Comparison of ENCODE assay signal across 8 mouse cellular contexts in genomic region chr16:18250231-18250630, GRCm38 (mm10). TPM values are rescaled to one million over a fixed set of nuclear protein-coding genes. Genes with fewer than 3 reads are reported as not detected.
DNase-seq lines count a peak whose midpoint lies in the region; ATAC-seq and TF ChIP-seq lines count a peak whose summit lies in the region.

No protein-coding gene starts in this region.

- ATAC-seq in heart, embryonic 11.5 days (replicated peaks; ENCODE audit: insufficient number of reproducible peaks, low FRiP score, low TSS enrichment) = no peak
- ATAC-seq in forebrain, postnatal 0 days = no peak
- no peak for ATAC-seq in liver, embryonic 16.5 days (ENCODE audit: low read depth)

- H3K4me3 ChIP-seq in heart, embryonic 11.5 days (ENCODE audit: low read depth, low read length) = peak overlapping the region; percentile 96
- H3K4me3 ChIP-seq in CH12.LX (replicated peaks in 1 of 3; ENCODE audit: low read depth in 2 of 3, low read length in 2 of 3, poor library complexity in 1 of 3) = peak overlapping the region; percentile 76 to 84 (median 78)
- peak overlapping the region; percentile 89; the same call in 1 of the 2 replicates for H3K4me3 ChIP-seq in forebrain, postnatal 0 days (ENCODE audit: low read depth, low read length)
- peak overlapping the region; percentile 93 for H3K4me3 ChIP-seq in liver, embryonic 16.5 days (ENCODE audit: low read depth, low read length)

- intact Hi-C loops in left cerebral cortex, postnatal 10 days (cut with DNase I) = no loop called here

- no peaks in the 10 kb centered on the region for H3K9me3 ChIP-seq in heart, embryonic 11.5 days (replicated peaks; ENCODE audit: control insufficient read depth, low read length)
- H3K9me3 ChIP-seq in CH12.LX (replicated peaks; ENCODE audit: low read length) = no peaks in the 10 kb centered on the region
- H3K9me3 ChIP-seq in forebrain, postnatal 0 days (ENCODE audit: low read length) = no peaks in the 10 kb centered on the region
- H3K9me3 ChIP-seq in liver, embryonic 16.5 days (replicated peaks; ENCODE audit: control insufficient read depth, low read length) = no peaks in the 10 kb centered on the region

- 61% methylated on average over 4 of the region's 4 CpGs for WGBS in heart, embryonic 11.5 days (ENCODE audit: insufficient replicate concordance)
- WGBS in forebrain, postnatal 0 days = 59% methylated on average over 4 of the region's 4 CpGs
- WGBS in liver, embryonic 16.5 days (ENCODE audit: insufficient replicate concordance) = 55% methylated on average over 4 of the region's 4 CpGs

- dilution Hi-C loops in CH12.LX (cut with MboI; ENCODE audit: extremely low pct_ligation_motif_present, extremely low pct_unique_long_range_greater_than_20kb, low sequenced_read_pairs) = no loop called here

- no peak for TF ChIP-seq RAD21 in CH12.LX (IDR thresholded peaks at IDR 0.05; ENCODE audit: low read depth, low read length)

- peak overlapping the region; percentile 97 for H3K9ac ChIP-seq in heart, embryonic 11.5 days (ENCODE audit: low read depth, low read length)
- peak overlapping the region; percentile 93 for H3K9ac ChIP-seq in CH12.LX (ENCODE audit: insufficient read depth, low read depth)
- H3K9ac ChIP-seq in forebrain, postnatal 0 days = peak overlapping the region; percentile 87
- peak overlapping the region; percentile 90 for H3K9ac ChIP-seq in liver, embryonic 16.5 days (ENCODE audit: low read depth, low read length)

- in situ Hi-C loops in CH12.LX (cut with MboI; ENCODE audit: low pct_ligation_motif_present, low pct_unique_long_range_greater_than_20kb, low sequenced_read_pairs) = loop anchor here (5.0 kb wide), 1 partner anchor 37 kb away; the partner anchor contains the start of gene Dgcr8

- no peak for DNase-seq in heart, postnatal 4 days
- DNase-seq in CH12.LX (ENCODE audit: extremely low read depth) = no peak
- no peak for DNase-seq in forebrain, postnatal 0 days
- DNase-seq in left cerebral cortex, postnatal 10 days (ENCODE audit: extremely low spot score in 1 of 2, low spot score in 2 of 2) = no peak
- no peak for DNase-seq in T-cell, adult 2 months (ENCODE audit: low spot score)
- DNase-seq in embryo, embryonic 10.5 days (ENCODE audit: low spot score) = no peak

- peak overlapping the region; percentile 91 for H3K4me2 ChIP-seq in heart, embryonic 11.5 days
- peak overlapping the region; percentile 94 for H3K4me2 ChIP-seq in CH12.LX (ENCODE audit: insufficient read depth, low read depth, poor library complexity, severe bottlenecking)
- peak overlapping the region; percentile 92 for H3K4me2 ChIP-seq in forebrain, postnatal 0 days (ENCODE audit: low read depth)
- H3K4me2 ChIP-seq in liver, embryonic 16.5 days (ENCODE audit: low read depth, low read length) = peak overlapping the region; percentile 97

- TF ChIP-seq EP300 in CH12.LX (IDR thresholded peaks at IDR 0.05; ENCODE audit: low read length) = no peak

- TF ChIP-seq CTCF in CH12.LX (conservative IDR thresholded peaks at IDR 0.05 in 1 of 2, IDR thresholded peaks at IDR 0.05 in 1 of 2; ENCODE audit: low read depth in 2 of 2, low read length in 2 of 2) = no peak
- no peak for TF ChIP-seq CTCF in forebrain, postnatal 0 days (IDR thresholded peaks at IDR 0.05; ENCODE audit: low read depth)

- H3K27ac ChIP-seq in heart, embryonic 11.5 days (ENCODE audit: low read depth, low read length) = no peak overlapping the region
- H3K27ac ChIP-seq in CH12.LX (ENCODE audit: insufficient read depth, low read depth) = no peak overlapping the region
- H3K27ac ChIP-seq in forebrain, postnatal 0 days (ENCODE audit: low read depth, low read length) = no peak overlapping the region
- H3K27ac ChIP-seq in liver, embryonic 16.5 days (ENCODE audit: low read length) = no peak overlapping the region; the same call in 1 of the 2 replicates

- peaks cover 55% of the 10 kb centered on the region for H3K79me2 ChIP-seq in CH12.LX (replicated peaks; ENCODE audit: control insufficient read depth, extremely low read depth, insufficient read depth, poor library complexity, severe bottlenecking)

- H3K4me1 ChIP-seq in heart, embryonic 11.5 days (ENCODE audit: control insufficient read depth, insufficient read depth, low read length) = peaks cover 24% of the 10 kb centered on the region
- H3K4me1 ChIP-seq in CH12.LX (ENCODE audit: control insufficient read depth in 1 of 2, insufficient read depth in 2 of 2) = peaks cover 16 to 44% of the 10 kb centered on the region in 2 experiments
- H3K4me1 ChIP-seq in forebrain, postnatal 0 days (ENCODE audit: insufficient read depth) = peaks cover 18% of the 10 kb centered on the region
- peaks cover 32% of the 10 kb centered on the region for H3K4me1 ChIP-seq in liver, embryonic 16.5 days (ENCODE audit: control insufficient read depth, low read depth, low read length)

- H3K36me3 ChIP-seq in heart, embryonic 11.5 days (ENCODE audit: control insufficient read depth, insufficient read depth, low read length) = peaks cover 37% of the 10 kb centered on the region
- H3K36me3 ChIP-seq in CH12.LX (replicated peaks in 1 of 2; ENCODE audit: control insufficient read depth in 1 of 2, insufficient read depth in 1 of 2, low read length in 1 of 2) = peaks cover 60 to 73% of the 10 kb centered on the region in 2 experiments
- peaks cover 58% of the 10 kb centered on the region for H3K36me3 ChIP-seq in forebrain, postnatal 0 days (ENCODE audit: insufficient read depth)
- peaks cover 52% of the 10 kb centered on the region for H3K36me3 ChIP-seq in liver, embryonic 16.5 days (ENCODE audit: control insufficient read depth, insufficient read depth)

- no peak for TF ChIP-seq POLR2A in CH12.LX (IDR thresholded peaks at IDR 0.05; ENCODE audit: low read depth, low read length)

- H3K27me3 ChIP-seq in heart, embryonic 11.5 days (ENCODE audit: control insufficient read depth, insufficient read depth, low read length) = no peaks in the 10 kb centered on the region
- no peaks in the 10 kb centered on the region for H3K27me3 ChIP-seq in CH12.LX (replicated peaks)
- H3K27me3 ChIP-seq in forebrain, postnatal 0 days (ENCODE audit: insufficient read depth, low read length) = no peaks in the 10 kb centered on the region
- no peaks in the 10 kb centered on the region for H3K27me3 ChIP-seq in liver, embryonic 16.5 days (ENCODE audit: control insufficient read depth, insufficient read depth, low read depth, low read length)

RNA-seq across cellular contexts. Expression of gene Ranbp1, which starts 1.7 kb away (rescaled TPM):
- 585 and 656 TPM in 2 replicates for polyA plus RNA-seq in heart, embryonic 11.5 days (2014; fragmentation: Nextera tagmentation; extraction: Ambion mirVana)
- total RNA-seq in heart, postnatal 4 days (2021) = 100 to 1,000 TPM; 130 to 137 TPM
- total RNA-seq in CH12.LX (2012; rRNA removed) (605 and 763 TPM in 2 replicates), CH12.LX (2014; rRNA removed) (1,124 and 1,127 TPM in 2 replicates)
- polyA plus RNA-seq in CH12.LX (2012; ENCODE audit: insufficient read length, low read depth) = 1,263 and 1,327 TPM in 2 replicates
- total RNA-seq in forebrain, postnatal 0 days (2014; rRNA removed) = 171 and 209 TPM in 2 replicates
- polyA plus RNA-seq in forebrain, postnatal 0 days (2015; fragmentation: Nextera tagmentation; extraction: Ambion mirVana) = 428 and 477 TPM in 2 replicates
- polyA plus RNA-seq in liver, embryonic 16.5 days (2015; fragmentation: Nextera tagmentation; extraction: Ambion mirVana) = 188 and 217 TPM in 2 replicates
- 100 to 1,000 TPM; 116 to 122 TPM for total RNA-seq in left cerebral cortex, postnatal 10 days (2021)

RNA-seq across cellular contexts. Expression of gene Trmt2a, which starts 1.8 kb away (rescaled TPM):
- polyA plus RNA-seq in heart, embryonic 11.5 days (2014; fragmentation: Nextera tagmentation; extraction: Ambion mirVana) = 56.0 and 58.2 TPM in 2 replicates
- total RNA-seq in heart, postnatal 4 days (2021) = 10 to 100 TPM; 30.8 to 32.9 TPM
- total RNA-seq in CH12.LX (2012; rRNA removed) (155 and 208 TPM in 2 replicates), CH12.LX (2014; rRNA removed) (196 and 199 TPM in 2 replicates)
- polyA plus RNA-seq in CH12.LX (2012; ENCODE audit: insufficient read length, low read depth) = 216 and 252 TPM in 2 replicates
- 74.9 and 82.4 TPM in 2 replicates for total RNA-seq in forebrain, postnatal 0 days (2014; rRNA removed)
- 66.7 and 67.2 TPM in 2 replicates for polyA plus RNA-seq in forebrain, postnatal 0 days (2015; fragmentation: Nextera tagmentation; extraction: Ambion mirVana)
- 46.7 and 47.0 TPM in 2 replicates for polyA plus RNA-seq in liver, embryonic 16.5 days (2015; fragmentation: Nextera tagmentation; extraction: Ambion mirVana)
- total RNA-seq in left cerebral cortex, postnatal 10 days (2021) = 10 to 100 TPM; 46.7 to 53.2 TPM

RNA-seq across cellular contexts. Expression of gene Gm49776, which starts 7.9 kb away (rescaled TPM):
- 3.7 TPM in 1 of 2 replicates, not detected in the other for polyA plus RNA-seq in heart, embryonic 11.5 days (2014; fragmentation: Nextera tagmentation; extraction: Ambion mirVana)
- total RNA-seq in heart, postnatal 4 days (2021) = not detected
- 0.25 TPM in 1 of 2 replicates, not detected in the other for total RNA-seq in CH12.LX (2012; rRNA removed)
- total RNA-seq in CH12.LX (2014; rRNA removed) = not detected in 2 replicates
- polyA plus RNA-seq in CH12.LX (2012; ENCODE audit: insufficient read length, low read depth) = 25.0 TPM in 2 replicates
- not detected in 2 replicates for total RNA-seq in forebrain, postnatal 0 days (2014; rRNA removed)
- 1.3 and 3.1 TPM in 2 replicates for polyA plus RNA-seq in forebrain, postnatal 0 days (2015; fragmentation: Nextera tagmentation; extraction: Ambion mirVana)
- not detected in 2 replicates for polyA plus RNA-seq in liver, embryonic 16.5 days (2015; fragmentation: Nextera tagmentation; extraction: Ambion mirVana)
- not detected for total RNA-seq in left cerebral cortex, postnatal 10 days (2021)

RNA-seq across cellular contexts. Expression of gene Zdhhc8, which starts 15.3 kb away (rescaled TPM):
- polyA plus RNA-seq in heart, embryonic 11.5 days (2014; fragmentation: Nextera tagmentation; extraction: Ambion mirVana) = 16.3 and 17.3 TPM in 2 replicates
- total RNA-seq in heart, postnatal 4 days (2021) = 10 to 100 TPM; 29.8 to 36.0 TPM
- total RNA-seq in CH12.LX (2012; rRNA removed) (10.3 and 12.1 TPM in 2 replicates), CH12.LX (2014; rRNA removed) (3.2 and 3.6 TPM in 2 replicates)
- polyA plus RNA-seq in CH12.LX (2012; ENCODE audit: insufficient read length, low read depth) = 9.5 and 15.2 TPM in 2 replicates
- 27.5 and 35.5 TPM in 2 replicates for total RNA-seq in forebrain, postnatal 0 days (2014; rRNA removed)
- polyA plus RNA-seq in forebrain, postnatal 0 days (2015; fragmentation: Nextera tagmentation; extraction: Ambion mirVana) = 16.4 and 17.9 TPM in 2 replicates
- polyA plus RNA-seq in liver, embryonic 16.5 days (2015; fragmentation: Nextera tagmentation; extraction: Ambion mirVana) = 0.63 and 0.79 TPM in 2 replicates
- 100 to 1,000 TPM; 104 TPM for total RNA-seq in left cerebral cortex, postnatal 10 days (2021)

RNA-seq across cellular contexts. Expression of gene Ccdc188, which starts 32.6 kb away (rescaled TPM):
- not detected in 2 replicates for polyA plus RNA-seq in heart, embryonic 11.5 days (2014; fragmentation: Nextera tagmentation; extraction: Ambion mirVana)
- not detected for total RNA-seq in heart, postnatal 4 days (2021)
- total RNA-seq in CH12.LX (2012; rRNA removed) (0.30 and 0.50 TPM in 2 replicates), CH12.LX (2014; rRNA removed) (not detected in 2 replicates)
- polyA plus RNA-seq in CH12.LX (2012; ENCODE audit: insufficient read length, low read depth) = 0.30 TPM in 1 of 2 replicates, not detected in the other
- not detected in 2 replicates for total RNA-seq in forebrain, postnatal 0 days (2014; rRNA removed)
- polyA plus RNA-seq in forebrain, postnatal 0 days (2015; fragmentation: Nextera tagmentation; extraction: Ambion mirVana) = 0.11 TPM in 1 of 2 replicates, not detected in the other
- not detected in 2 replicates for polyA plus RNA-seq in liver, embryonic 16.5 days (2015; fragmentation: Nextera tagmentation; extraction: Ambion mirVana)
- not detected for total RNA-seq in left cerebral cortex, postnatal 10 days (2021)
